Mouse (Mus musculus) kidney, adult 2 months (tissue): ENCODE data around the gene Abracl.

Experiments
- CTCF ChIP-seq: fragments of 200-500 bp; conservative IDR thresholded peaks from 2 replicates; pipeline ENCODE4 v1.5.1; 2011; ENCODE audit warnings: low read depth, mild to moderate bottlenecking, control low read depth, low read length, moderate library complexity, mixed read lengths; ENCODE audit not compliant: insufficient read depth, insufficient read length
- POLR2A ChIP-seq: fragments of 200-500 bp; IDR thresholded peaks from one replicate; pipeline ENCODE4 v1.6.1; 2011; ENCODE audit warnings: low read depth, low read length, control low read depth

DNA sequence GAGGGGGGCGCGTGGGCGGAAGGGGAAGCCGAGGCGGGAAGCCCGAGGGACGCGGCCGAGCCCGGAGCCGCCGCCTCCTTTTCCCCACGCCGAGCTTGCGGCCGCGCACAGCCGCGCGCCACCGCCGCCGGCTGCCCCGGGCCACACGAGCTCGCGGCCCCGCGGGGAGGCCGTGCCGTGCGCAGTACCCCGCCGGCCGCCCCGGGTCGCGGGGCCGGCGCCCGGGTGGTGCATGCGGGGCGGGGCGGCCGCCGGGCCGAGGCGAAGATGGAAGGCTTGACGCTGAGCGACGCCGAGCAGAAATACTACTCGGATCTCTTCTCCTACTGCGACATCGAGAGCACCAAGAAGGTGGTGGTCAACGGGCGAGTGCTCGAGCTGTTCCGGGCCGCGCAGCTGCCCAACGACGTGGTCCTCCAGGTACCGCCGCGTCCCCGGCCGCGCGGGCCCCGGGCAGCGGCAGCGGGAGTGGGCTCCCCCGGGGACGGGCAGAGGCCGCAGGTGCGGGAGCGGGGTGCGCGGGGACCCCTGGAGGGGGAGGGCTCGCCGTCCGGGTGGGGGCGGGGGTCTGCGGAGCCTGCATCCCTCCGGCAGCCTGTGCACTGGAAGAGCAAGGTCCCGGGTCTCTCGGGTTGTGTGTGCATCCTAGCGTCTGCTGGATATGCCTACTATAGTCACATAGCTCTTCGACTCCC, 32.8 kb upstream of the Abracl start, which contains the start of gene Reps1:
- no peak for TF ChIP-seq CTCF
- TF ChIP-seq POLR2A = no peak
